Mouse (Mus musculus) midbrain, embryonic 13.5 days (tissue): ENCODE results near the gene Rbm31y. TPM values are rescaled to one million over a fixed set of nuclear protein-coding genes. Genes with fewer than 3 reads are reported as not detected.
"Not testable (repeated sequence)": the region's sequence is repeated elsewhere in the genome, so short reads cannot be mapped to it uniquely, and the experiment has no call there.

Experiments used
- ATAC-seq: fragments of 200-750 bp; cut with Nextera tagmentation; 2 replicates; pipeline ENCODE4 v1.8.0; 2017; ENCODE audit warnings: mild to moderate bottlenecking, moderate TSS enrichment, moderate library complexity
- H3K27ac ChIP-seq: fragments of 300-500 bp; sonication (generic); 2 replicates; pipeline ENCODE4 v1.5.1; 2015; ENCODE audit warnings: inconsistent platforms, mild to moderate bottlenecking, moderate library complexity
- H3K27me3 ChIP-seq: fragments of 300-500 bp; sonication (generic); 2 replicates; pipeline ENCODE4 v1.6.1; 2015; ENCODE audit warnings: mild to moderate bottlenecking, inconsistent platforms
- H3K36me3 ChIP-seq: fragments of 300-500 bp; sonication (generic); 2 replicates; pipeline ENCODE4 v1.6.1; 2015; ENCODE audit warnings: mild to moderate bottlenecking, inconsistent platforms
- H3K4me1 ChIP-seq: fragments of 300-500 bp; sonication (generic); replicated peaks from 2 replicates; pipeline ENCODE4 v1.6.1; 2015; ENCODE audit warnings: inconsistent platforms
- H3K4me2 ChIP-seq: fragments of 300-500 bp; sonication (generic); replicated peaks from 2 replicates; pipeline ENCODE4 v1.6.1; 2015; ENCODE audit warnings: moderate library complexity, mild to moderate bottlenecking, inconsistent platforms
- H3K4me3 ChIP-seq: fragments of 300-500 bp; sonication (generic); replicated peaks from 2 replicates; pipeline ENCODE4 v1.5.1; 2015; ENCODE audit warnings: mild to moderate bottlenecking, inconsistent platforms
- H3K9ac ChIP-seq: fragments of 300-500 bp; sonication (generic); replicated peaks from 2 replicates; pipeline ENCODE4 v1.6.1; 2015; ENCODE audit warnings: mild to moderate bottlenecking, inconsistent platforms
- H3K9me3 ChIP-seq: fragments of 300-500 bp; sonication (generic); 2 replicates; pipeline ENCODE4 v1.6.1; 2016; ENCODE audit warnings: mild to moderate bottlenecking, inconsistent platforms
- WGBS: fragments of 180-500 bp; shearing (Covaris S2); methylation state at CpG from one replicate; pipeline ENCODE4 v1.1.7; 2015; 5-methylcytosine and 5-hydroxymethylcytosine counted together
- polyA plus RNA-seq: library from polyadenylated mRNA; unstranded; fragments of >200 nt; fragmentation: Nextera tagmentation; extraction: Ambion mirVana; gene quantifications from 2 replicates; pipeline ENCODE4 v1.2.1, GENCODE M21; 2015

Rbm31y gene
- not detected in 2 replicates for polyA plus RNA-seq

GRCm38 (mm10) chrY:17400461-17400860, at the start of gene Rbm31y:
Rbm31y (plus strand) TSS chrY:17400761.
- H3K9me3 ChIP-seq, H3K4me2 ChIP-seq, H3K4me1 ChIP-seq, H3K4me3 ChIP-seq, H3K27me3 ChIP-seq, ATAC-seq, H3K27ac ChIP-seq, H3K9ac ChIP-seq, H3K36me3 ChIP-seq: not testable (repeated sequence)
- no CpG with 5 or more reads among the region's 11 CpGs for WGBS
